Mouse (Mus musculus) intestine, embryonic 15.5 days (tissue): Measurements from ENCODE around the gene Pstk. TPM values are rescaled to one million over a fixed set of nuclear protein-coding genes. Genes with fewer than 3 reads are reported as not detected.
A peak's percentile ranks its signal among the peaks of the same experiment; 100 is the strongest.

Source experiments
- ATAC-seq: fragments of 200-750 bp; cut with Nextera tagmentation; 2 replicates; pipeline ENCODE4 v1.8.0; 2017; ENCODE audit warnings: moderate TSS enrichment, moderate library complexity
- H3K27ac ChIP-seq: fragments of 300-500 bp; sonication (generic); 2 replicates; pipeline ENCODE4 v1.5.1; 2015; ENCODE audit warnings: mild to moderate bottlenecking, inconsistent platforms
- H3K27me3 ChIP-seq: fragments of 300-500 bp; sonication (generic); replicated peaks from 2 replicates; pipeline ENCODE4 v1.6.1; 2015; ENCODE audit warnings: inconsistent platforms
- H3K36me3 ChIP-seq: fragments of 300-500 bp; sonication (generic); 2 replicates; pipeline ENCODE4 v1.6.1; 2015; ENCODE audit warnings: inconsistent platforms
- H3K4me1 ChIP-seq: fragments of 300-500 bp; sonication (generic); replicated peaks from 2 replicates; pipeline ENCODE4 v1.6.1; 2015; ENCODE audit warnings: inconsistent platforms
- H3K4me2 ChIP-seq: fragments of 300-500 bp; sonication (generic); replicated peaks from 2 replicates; pipeline ENCODE4 v1.6.1; 2015; ENCODE audit warnings: mild to moderate bottlenecking, inconsistent platforms
- H3K4me3 ChIP-seq: fragments of 300-500 bp; sonication (generic); replicated peaks from 2 replicates; pipeline ENCODE4 v1.5.1; 2015; ENCODE audit warnings: inconsistent platforms
- H3K9ac ChIP-seq: fragments of 300-500 bp; sonication (generic); 2 replicates; pipeline ENCODE4 v1.6.1; 2015; ENCODE audit warnings: inconsistent platforms
- H3K9me3 ChIP-seq: fragments of 300-500 bp; sonication (generic); 2 replicates; pipeline ENCODE4 v1.6.1; 2016; ENCODE audit warnings: inconsistent platforms
- WGBS: fragments of 180-500 bp; shearing (Covaris S2); methylation state at CpG from one replicate; pipeline ENCODE4 v1.1.7; 2015; 5-methylcytosine and 5-hydroxymethylcytosine counted together
- polyA plus RNA-seq: library from polyadenylated mRNA; unstranded; fragments of >200 nt; fragmentation: Nextera tagmentation; extraction: Ambion mirVana; gene quantifications from 2 replicates; pipeline ENCODE4 v1.2.1, GENCODE M21; 2015

Pstk gene
- polyA plus RNA-seq, 1 experiment from 2014 or later: 75.7 TPM

GRCm38 (mm10) chr7:131427331-131427730 lies 56.4 kb downstream of the Pstk start:
- WGBS: 85% methylated on average over 5 of the region's 5 CpGs
- no peaks in the 10 kb centered on the region for H3K27me3 ChIP-seq
- H3K9me3 ChIP-seq: no peaks in the 10 kb centered on the region
- no peaks in the 10 kb centered on the region for H3K4me1 ChIP-seq
- H3K4me2 ChIP-seq: no peak overlapping the region
- H3K4me3 ChIP-seq: no peak overlapping the region
- H3K9ac ChIP-seq: no peak overlapping the region
- no peak overlapping the region for H3K27ac ChIP-seq
- peaks cover 5% of the 10 kb centered on the region; the same call in 1 of the 2 replicates for H3K36me3 ChIP-seq
- no peak for ATAC-seq

GRCm38 (mm10) chr7:131432244-131432643 lies 61.3 kb downstream of the Pstk start:
- 15% methylated on average over 1 of the region's 1 CpGs for WGBS
- Histone ChIP-seq H3K9me3 (no peaks in the 10 kb centered on the region), H3K27ac (no peak overlapping the region), H3K4me1 (no peaks in the 10 kb centered on the region), H3K4me3 (no peak overlapping the region), H3K36me3 (peaks cover 5% of the 10 kb centered on the region; the same call in 1 of the 2 replicates), H3K4me2 (no peak overlapping the region), H3K27me3 (no peaks in the 10 kb centered on the region), H3K9ac (no peak overlapping the region)
- no peak for ATAC-seq

GRCm38 (mm10) chr7:131434276-131434675 lies 63.3 kb downstream of the Pstk start:
- Histone ChIP-seq H3K9ac (no peak overlapping the region), H3K4me2 (no peak overlapping the region)
- WGBS: 85% methylated on average over 1 of the region's 1 CpGs

GRCm38 (mm10) chr7:131437051-131437450 lies 66.1 kb downstream of the Pstk start:
- H3K27me3 ChIP-seq: no peaks in the 10 kb centered on the region
- WGBS: 45% methylated on average over 3 of the region's 3 CpGs
- no peaks in the 10 kb centered on the region for H3K36me3 ChIP-seq
- H3K9ac ChIP-seq: no peak overlapping the region
- 0 out of 2 replicates have a peak, but pooled peaks have one; percentile 62 for ATAC-seq
- no peak overlapping the region for H3K4me2 ChIP-seq
- H3K4me3 ChIP-seq: no peak overlapping the region
- no peak overlapping the region for H3K27ac ChIP-seq
- H3K4me1 ChIP-seq: no peaks in the 10 kb centered on the region
- no peaks in the 10 kb centered on the region for H3K9me3 ChIP-seq

More at GRCm38 (mm10) chr7:131434276-131434675, 63.3 kb downstream of the Pstk start:
- H3K36me3 ChIP-seq: peaks cover 5% of the 10 kb centered on the region; the same call in 1 of the 2 replicates
- no peak overlapping the region for H3K27ac ChIP-seq
- H3K4me1 ChIP-seq: no peaks in the 10 kb centered on the region
- H3K9me3 ChIP-seq: no peaks in the 10 kb centered on the region
- no peak overlapping the region for H3K4me3 ChIP-seq
- no peaks in the 10 kb centered on the region for H3K27me3 ChIP-seq
- ATAC-seq: no peak

Other genes with a start within 250 kb of the Pstk start
- gene 4933402N03Rik, start 224.8 kb upstream of the Pstk start, polyA plus RNA-seq: not detected in 2 replicates
- gene 5430419D17Rik, start 196.7 kb upstream of the Pstk start, polyA plus RNA-seq: 0.03 and 0.04 TPM in 2 replicates
- gene Cuzd1, start 48.8 kb upstream of the Pstk start, polyA plus RNA-seq: 0.26 and 0.53 TPM in 2 replicates
- gene Fam24b, start 41.6 kb upstream of the Pstk start, polyA plus RNA-seq: not detected in 2 replicates
- gene Fam24a, start 37.3 kb upstream of the Pstk start, polyA plus RNA-seq: not detected in 2 replicates
- 18.4 and 19.2 TPM in 2 replicates for gene 2310057M21Rik, start 8.4 kb upstream of the Pstk start, polyA plus RNA-seq
- gene Ikzf5, start 39.4 kb downstream of the Pstk start, polyA plus RNA-seq: 10.0 and 10.8 TPM in 2 replicates
- 69.0 and 84.8 TPM in 2 replicates for gene Acadsb, start 39.5 kb downstream of the Pstk start, polyA plus RNA-seq
- 1.3 and 1.9 TPM in 2 replicates for gene Hmx3, start 171.7 kb downstream of the Pstk start, polyA plus RNA-seq
- gene Hmx2, start 177.6 kb downstream of the Pstk start, polyA plus RNA-seq: 0.97 and 1.1 TPM in 2 replicates
- gene Bub3, start 189.1 kb downstream of the Pstk start, polyA plus RNA-seq: 187 and 188 TPM in 2 replicates